Mouse (Mus musculus) erythroblast, embryonic 14.5 days (primary cell): ENCODE data around the gene Spaca6.

Source experiments
- GATA1 ChIP-seq: IDR thresholded peaks from 2 replicates; pipeline ENCODE4 v1.6.1; 2012; ENCODE audit warnings: low read length, inconsistent platforms, mixed read lengths
- TAL1 ChIP-seq: IDR thresholded peaks from 3 replicates; pipeline ENCODE4 v1.6.1; 2012; ENCODE audit warnings: low read length, inconsistent platforms, mixed read lengths

DNA sequence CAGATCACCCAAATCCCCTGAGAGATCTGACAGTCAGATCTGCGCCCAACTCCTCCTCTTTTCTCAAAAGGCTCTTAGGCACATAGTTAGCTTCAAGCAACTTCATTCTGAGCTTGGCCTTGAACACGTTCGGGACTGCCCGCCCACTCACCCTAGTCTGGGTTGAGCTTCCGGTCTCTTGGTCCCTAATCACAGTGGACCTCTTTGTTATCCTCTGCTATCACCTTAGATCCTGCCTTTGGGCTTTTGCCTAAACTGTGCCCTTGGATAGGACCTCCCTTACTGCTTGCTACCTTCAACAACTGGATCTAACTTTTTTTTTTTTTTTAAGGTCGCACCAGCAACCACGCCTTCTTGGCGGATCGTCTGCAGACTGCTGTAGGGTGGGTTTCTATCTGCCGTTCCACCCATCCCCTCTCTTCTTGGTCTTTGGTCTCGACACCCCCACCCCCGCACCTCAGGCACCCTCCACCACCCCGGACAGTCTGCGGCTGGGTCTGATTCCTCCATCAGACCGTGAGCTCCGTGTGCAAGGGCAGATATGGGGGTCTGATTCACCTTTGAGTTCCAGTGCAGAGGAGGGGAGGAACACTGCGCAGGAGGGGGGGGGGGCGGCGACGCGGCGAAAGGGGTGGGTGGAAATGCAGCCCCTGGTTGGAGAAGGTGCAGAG lies 902 bp upstream of the Spaca6 start:
- no peak for TF ChIP-seq GATA1
- no peak for TF ChIP-seq TAL1
